Mouse (Mus musculus) MEL-GATA-1-ER (cell line): ENCODE data around the gene Hemk1.

Experiments
- DNase-seq: peaks from one replicate; pipeline ENCODE4 v3.0.0-alpha.2; 2012; ENCODE audit warnings: low read depth; ENCODE audit errors: extremely low read depth

Gene Hemk1

DNA sequence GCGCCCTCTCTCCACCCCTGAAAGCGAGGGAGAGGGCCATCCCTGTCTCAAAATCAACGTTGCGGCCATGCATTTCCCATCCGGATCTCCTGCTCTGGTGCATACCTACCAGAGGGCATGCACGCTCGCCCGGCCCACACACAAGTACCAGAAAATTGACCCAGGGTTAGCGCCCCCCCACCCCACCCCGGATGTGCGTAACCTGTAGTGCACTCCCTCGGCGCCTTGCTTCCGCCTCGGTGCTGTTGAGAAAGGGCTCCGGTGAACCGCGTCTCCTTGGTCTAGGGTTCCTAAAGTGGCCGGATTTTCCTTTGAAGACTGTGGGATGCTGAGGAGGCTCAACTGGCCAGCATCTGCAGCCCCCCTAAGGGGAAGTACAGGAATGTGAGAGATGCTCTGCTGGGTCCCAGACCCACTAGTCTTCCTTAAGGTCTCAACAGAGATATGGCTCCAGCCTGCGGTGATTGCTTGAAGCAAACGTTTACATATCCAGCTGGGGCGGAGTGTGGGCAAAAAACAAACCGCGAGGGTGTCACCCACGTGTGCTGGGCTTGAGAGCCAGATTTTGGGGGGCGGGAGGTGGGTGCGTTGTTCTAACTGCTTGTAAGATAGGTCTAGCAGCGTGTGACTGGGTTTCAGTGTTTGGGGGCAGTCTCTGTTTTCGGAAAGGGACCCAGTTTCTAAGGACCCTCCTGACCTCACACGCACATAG lies at the start of gene Hemk1:
TSS of gene Hemk1 (minus strand) at position 179 of the 712 bp plus-strand sequence.
- DNase-seq, result peak; percentile 86

DNA sequence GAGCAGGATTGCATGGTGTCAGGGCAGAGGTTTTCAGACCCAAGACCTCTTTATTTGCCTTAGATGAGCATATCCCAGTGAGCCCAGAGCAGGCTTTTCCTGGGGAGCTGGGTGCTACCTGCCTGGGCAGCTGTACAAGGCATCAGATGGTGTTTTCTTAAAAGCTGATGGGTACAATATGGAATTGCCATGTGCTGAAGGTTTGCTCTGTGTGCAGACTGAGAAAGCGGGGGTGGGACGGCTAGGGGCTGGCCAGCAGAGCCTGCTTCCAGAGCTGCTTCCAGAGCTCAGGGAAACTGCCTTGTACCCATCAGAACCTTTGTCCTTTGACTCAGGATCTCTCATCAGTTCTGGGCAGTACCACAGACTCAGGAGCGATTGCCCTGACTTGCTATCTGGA lies 49.6 kb upstream of the Hemk1 start:
- DNase-seq, result no peak

- DNase-seq, result no peak
Observed at GRCm38 (mm10) chr9:107386722-107387121, 48.6 kb upstream of the Hemk1 start.

DNA sequence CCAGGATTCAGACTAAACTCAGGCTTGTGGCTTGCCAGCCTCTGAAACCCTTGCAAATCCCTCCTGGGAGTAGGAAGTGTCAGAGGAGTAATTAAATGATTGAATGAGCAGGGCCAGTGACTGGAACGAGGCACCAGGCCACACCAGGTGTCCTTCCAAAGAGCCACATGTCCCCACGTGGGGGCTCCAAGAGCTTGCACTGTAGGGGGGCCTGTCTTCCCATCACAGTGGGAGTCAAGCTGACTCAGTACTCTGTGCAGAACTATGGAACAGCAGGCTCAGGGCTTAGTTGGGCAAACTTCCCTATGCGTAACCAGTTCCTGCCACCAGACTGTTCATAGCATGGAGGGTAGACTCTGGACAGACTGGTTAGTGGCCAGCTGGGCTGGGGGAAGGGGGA lies 46.2 kb upstream of the Hemk1 start:
- no peak for DNase-seq

- no peak for DNase-seq
Observed at GRCm38 (mm10) chr9:107381723-107382122, 43.6 kb upstream of the Hemk1 start.

- no peak for DNase-seq
Observed at GRCm38 (mm10) chr9:107377961-107378512, 39.9 kb upstream of the Hemk1 start.

DNA sequence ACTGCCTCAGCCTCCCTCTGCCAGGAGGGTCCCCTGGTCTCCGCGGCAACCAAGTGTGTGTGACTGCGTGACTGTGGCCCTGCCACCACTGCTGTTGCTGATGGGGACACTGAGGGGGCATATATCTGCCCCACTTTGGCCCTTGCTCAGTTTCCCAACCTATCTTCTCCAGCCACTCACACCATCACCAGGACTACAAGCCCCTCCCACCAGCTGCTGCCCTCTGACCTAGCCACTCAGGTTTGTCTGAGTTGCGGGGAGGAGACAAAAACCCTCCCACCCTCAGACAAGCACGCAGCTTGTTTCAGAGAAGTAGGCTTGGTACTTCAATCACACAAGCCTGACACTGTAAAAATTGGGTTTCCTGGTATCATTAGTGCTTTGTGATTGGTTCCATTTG lies 37.3 kb upstream of the Hemk1 start:
- DNase-seq, result no peak

DNA sequence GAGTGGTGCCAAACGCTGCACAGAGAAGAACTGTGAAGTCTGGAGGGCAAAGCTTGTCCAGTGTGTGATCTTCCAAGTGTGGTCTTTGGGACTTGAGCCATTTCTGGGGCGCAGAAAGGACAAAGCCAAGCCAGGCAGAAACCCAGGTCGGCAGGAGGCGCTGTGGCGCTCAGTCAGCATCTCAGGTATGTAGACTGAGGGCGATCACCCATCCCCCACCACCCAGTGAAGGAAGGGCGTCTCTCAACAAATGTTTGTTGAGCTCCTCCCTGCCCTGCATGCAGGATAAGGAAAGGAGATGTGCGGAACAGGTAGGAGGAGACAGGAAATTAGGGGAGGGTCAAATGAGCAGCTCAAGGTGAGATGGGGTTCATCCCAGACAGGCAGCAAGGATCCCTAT lies 36.5 kb upstream of the Hemk1 start:
- DNase-seq, result no peak

- no peak for DNase-seq
Observed at GRCm38 (mm10) chr9:107372441-107372840, 34.3 kb upstream of the Hemk1 start.

DNA sequence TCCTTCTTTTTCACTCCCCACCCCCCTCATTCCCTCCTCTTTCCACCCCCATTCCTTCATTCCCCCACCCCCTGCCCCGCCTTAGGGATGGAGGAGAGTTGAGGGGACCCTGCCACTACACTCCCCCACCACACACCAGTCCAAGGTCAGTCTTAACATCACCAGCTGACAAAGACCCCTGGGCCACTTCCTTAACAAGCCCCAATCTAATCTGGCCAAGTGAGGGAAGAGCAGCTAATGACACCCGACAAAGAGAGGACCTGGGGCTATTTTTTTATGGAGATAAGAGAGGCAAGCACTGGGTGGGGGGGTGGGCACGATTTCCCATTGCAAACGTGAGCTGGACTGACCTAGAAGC lies 31.9 kb upstream of the Hemk1 start:
- no peak for DNase-seq

DNA sequence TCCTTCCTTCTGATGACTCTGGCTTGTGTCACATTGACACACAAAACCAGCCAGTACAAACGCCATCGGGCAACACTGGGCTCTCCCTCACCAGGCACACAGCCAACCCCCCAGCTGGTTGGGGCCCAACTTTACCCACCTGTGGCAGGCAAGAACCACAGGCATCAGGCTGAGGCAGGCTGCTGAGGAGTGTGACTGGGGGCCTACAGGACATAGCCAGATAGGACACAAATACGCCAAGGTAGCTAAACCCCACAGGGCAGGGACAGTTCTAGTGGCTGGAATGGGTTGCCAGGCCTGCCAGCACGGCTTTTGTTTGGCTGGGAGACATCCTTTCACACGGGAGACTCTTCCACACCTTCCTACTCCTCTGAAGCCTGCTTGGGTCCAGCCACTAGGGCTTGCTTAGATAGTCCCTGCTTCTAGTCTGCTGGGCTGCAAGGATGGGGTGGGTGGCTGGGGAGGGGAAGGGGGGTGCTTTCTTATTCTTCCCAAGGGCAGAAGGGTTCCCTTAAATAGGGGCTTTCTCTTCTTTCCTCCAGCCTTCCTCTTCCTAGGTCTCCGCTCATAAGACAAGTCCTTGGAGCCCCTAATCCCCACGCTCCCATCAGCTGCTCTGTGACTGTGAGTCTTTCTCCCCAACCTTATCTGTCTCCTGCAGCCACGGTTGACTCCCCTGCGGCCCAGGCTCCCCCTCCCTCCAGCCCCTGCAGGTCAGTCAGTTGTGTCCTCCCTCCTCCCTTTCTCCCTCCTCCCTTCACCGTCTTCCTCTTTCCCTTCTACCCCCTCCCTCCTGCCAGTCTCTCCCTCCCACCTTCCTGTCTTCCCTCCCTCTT lies 31.3 kb upstream of the Hemk1 start:
- peak; percentile 87 for DNase-seq

- DNase-seq, result no peak
Observed at GRCm38 (mm10) chr9:107368302-107368701, 30.2 kb upstream of the Hemk1 start.

- DNase-seq, result peak; percentile 54
Observed at GRCm38 (mm10) chr9:107366644-107367043, 28.5 kb upstream of the Hemk1 start.

- DNase-seq, result no peak
Observed at GRCm38 (mm10) chr9:107360989-107361388, 22.8 kb upstream of the Hemk1 start.

GRCm38 (mm10) chr9:107357651-107358050 lies 19.5 kb upstream of the Hemk1 start:
- DNase-seq, result no peak

DNA sequence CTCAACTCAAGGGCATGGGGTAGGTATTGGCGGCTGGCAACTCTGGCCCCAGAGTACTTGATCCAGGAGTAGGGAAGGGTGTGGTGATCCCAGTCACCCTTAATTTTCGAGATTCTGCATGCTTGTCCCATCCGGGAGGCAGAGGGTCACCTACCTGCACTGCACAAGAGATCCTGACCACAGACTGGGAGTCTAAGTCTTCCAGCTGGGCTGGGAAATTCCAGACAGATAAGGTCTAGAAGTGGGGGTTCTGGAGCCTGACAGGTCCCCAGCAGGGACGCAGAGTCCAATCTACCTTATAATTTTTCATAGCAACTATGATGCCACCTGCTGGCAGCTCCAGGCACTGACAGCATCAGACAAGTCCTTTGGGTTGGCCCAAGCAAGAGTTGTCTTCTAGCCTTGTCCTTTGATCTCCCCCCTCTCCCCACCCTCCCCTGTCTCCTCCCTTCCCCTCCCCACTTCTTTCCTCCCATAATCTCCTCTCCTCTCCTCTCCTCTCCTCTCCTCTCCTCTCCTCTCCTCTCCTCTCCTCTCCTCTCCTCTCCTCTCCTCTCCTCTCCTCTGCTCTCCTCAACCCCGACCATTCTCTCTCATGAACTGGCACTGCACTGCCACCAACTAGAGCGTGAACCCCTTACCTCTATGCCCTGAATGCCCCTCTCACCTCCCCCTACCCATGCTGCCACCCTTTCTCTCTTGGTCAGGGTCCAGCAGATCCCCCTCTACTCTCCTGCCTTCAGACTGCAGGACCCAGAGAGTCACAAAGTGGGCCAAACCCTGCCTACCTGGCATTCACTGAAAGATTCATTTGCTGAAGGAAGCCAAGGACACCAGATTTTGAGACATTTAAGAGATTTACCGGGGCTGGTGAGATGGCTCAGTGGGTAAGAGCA lies 18.0 kb upstream of the Hemk1 start:
- no peak for DNase-seq

GRCm38 (mm10) chr9:107354826-107355225 lies 16.7 kb upstream of the Hemk1 start:
- no peak for DNase-seq

- no peak for DNase-seq
Observed at GRCm38 (mm10) chr9:107349321-107349720, 11.2 kb upstream of the Hemk1 start.

DNA sequence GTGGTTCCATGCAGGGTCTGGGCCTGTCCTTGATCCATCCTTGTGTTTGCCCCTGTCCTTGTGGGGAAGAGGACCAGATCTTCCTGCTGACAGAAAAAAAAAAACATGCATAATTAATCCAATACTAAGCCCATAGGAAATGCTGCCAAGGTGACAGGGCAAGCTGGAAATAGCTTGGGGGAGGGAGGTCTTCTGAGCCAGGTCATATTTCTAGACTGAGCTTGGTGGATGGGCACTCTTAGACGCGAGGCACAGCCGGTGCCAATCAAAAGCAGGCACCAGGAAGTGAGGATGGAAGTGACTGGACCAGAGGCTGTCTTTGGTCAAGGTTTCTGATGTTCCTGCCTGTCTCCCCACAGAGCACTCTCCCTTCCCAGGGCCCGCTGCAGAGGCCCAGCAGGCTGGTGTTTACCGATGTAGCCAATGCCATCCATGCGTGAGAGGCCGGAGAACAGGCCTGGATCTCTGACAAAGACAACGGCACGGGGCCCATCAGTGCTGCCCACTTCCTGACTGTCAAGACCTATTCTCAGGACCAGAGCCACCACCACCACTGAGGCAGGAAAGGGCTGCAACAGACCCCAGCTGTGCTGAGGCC lies 9.5 kb upstream of the Hemk1 start:
- no peak for DNase-seq

DNA sequence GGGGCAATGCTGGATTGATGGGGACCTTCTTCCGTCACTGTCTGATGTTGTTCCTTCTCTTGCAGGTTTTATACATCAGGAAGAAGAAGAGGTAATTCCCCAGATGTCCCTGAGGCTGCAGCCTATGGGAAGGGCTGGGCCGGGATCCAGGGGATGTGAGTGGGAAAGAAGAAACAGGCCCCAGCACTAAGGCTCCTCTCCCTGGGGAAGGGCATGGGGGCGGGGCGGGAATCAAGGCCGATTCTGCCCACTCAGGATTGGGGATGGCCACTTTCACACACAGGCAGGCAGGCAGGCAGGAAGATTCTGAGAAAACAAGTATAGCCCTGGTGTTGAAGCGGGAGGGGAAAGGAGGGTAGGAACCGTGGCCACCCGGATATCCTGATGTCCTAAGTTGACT lies 7.9 kb upstream of the Hemk1 start:
- DNase-seq, result no peak

GRCm38 (mm10) chr9:107344027-107344426 lies 5.9 kb upstream of the Hemk1 start:
- no peak for DNase-seq
